Mouse (Mus musculus) CD4-positive, CD25-positive, alpha-beta regulatory T cell, adult 4 months (primary cell): Measurements from ENCODE around the gene Kbtbd7. TPM values are rescaled to one million over a fixed set of nuclear protein-coding genes. Genes with fewer than 3 reads are reported as not detected.
"Not testable (repeated sequence)": the region's sequence is repeated elsewhere in the genome, so short reads cannot be mapped to it uniquely, and the experiment has no call there.

Experiments used
- ATAC-seq: one replicate; pipeline ENCODE4 v1.8.0; 2017
- polyA plus RNA-seq, 2 experiments: library from polyadenylated mRNA; unstranded; fragments of 100-300 nt; shearing (Covaris generic); gene quantifications; one replicate each; pipeline ENCODE4 v1.2.1; 2017

The Kbtbd7 gene
- 1 to 10 TPM in 1 of 2 experiments, under 1 TPM in 1; 0.89 to 1.2 TPM for polyA plus RNA-seq

GRCm38 (mm10) chr14:79425979-79426729, at the start of gene Kbtbd7:
Gene Kbtbd7 (plus strand): TSS chr14:79426511.
- ATAC-seq, result peak; percentile 97

GRCm38 (mm10) chr14:79377041-79377440, 49.3 kb upstream of the Kbtbd7 start:
- ATAC-seq, result no peak

GRCm38 (mm10) chr14:79383120-79383519, 43.2 kb upstream of the Kbtbd7 start:
- no peak for ATAC-seq

GRCm38 (mm10) chr14:79388304-79388703, 38.0 kb upstream of the Kbtbd7 start:
- ATAC-seq, result no peak

- ATAC-seq, result no peak
Observed at GRCm38 (mm10) chr14:79389438-79390264, 36.7 kb upstream of the Kbtbd7 start.

GRCm38 (mm10) chr14:79390265-79390926, 35.9 kb upstream of the Kbtbd7 start, which contains the start of gene Naa16:
Gene Naa16 (minus strand): TSS chr14:79390778.
- ATAC-seq, result peak; percentile 75

GRCm38 (mm10) chr14:79393289-79393688, 33.0 kb upstream of the Kbtbd7 start:
- ATAC-seq, result peak; percentile 55

GRCm38 (mm10) chr14:79394564-79394963, 31.7 kb upstream of the Kbtbd7 start:
- peak; percentile 46 for ATAC-seq

- peak; percentile 77 for ATAC-seq
Observed at GRCm38 (mm10) chr14:79397321-79398122, 28.8 kb upstream of the Kbtbd7 start, which contains the start of gene Mtrf1. Gene Mtrf1 (plus strand): TSS chr14:79397772.

- no peak for ATAC-seq
Observed at GRCm38 (mm10) chr14:79407641-79408040, 18.7 kb upstream of the Kbtbd7 start.

- ATAC-seq, result no peak
Observed at GRCm38 (mm10) chr14:79409278-79409830, 17.0 kb upstream of the Kbtbd7 start.

- ATAC-seq, result no peak
Observed at GRCm38 (mm10) chr14:79410662-79411061, 15.6 kb upstream of the Kbtbd7 start.

GRCm38 (mm10) chr14:79413121-79413520, 13.2 kb upstream of the Kbtbd7 start:
- ATAC-seq, result no peak

- no peak for ATAC-seq
Observed at GRCm38 (mm10) chr14:79420083-79420685, 6.1 kb upstream of the Kbtbd7 start.

GRCm38 (mm10) chr14:79426730-79427365, 537 bp downstream of the Kbtbd7 start:
- not testable (repeated sequence) for ATAC-seq

GRCm38 (mm10) chr14:79434068-79434467, 7.8 kb downstream of the Kbtbd7 start:
- ATAC-seq, result no peak

- no peak for ATAC-seq
Observed at GRCm38 (mm10) chr14:79440655-79441054, 14.3 kb downstream of the Kbtbd7 start.

GRCm38 (mm10) chr14:79441441-79441840, 15.1 kb downstream of the Kbtbd7 start:
- ATAC-seq, result no peak

- ATAC-seq, result no peak
Observed at GRCm38 (mm10) chr14:79444601-79445000, 18.3 kb downstream of the Kbtbd7 start.

GRCm38 (mm10) chr14:79445055-79445620, 18.8 kb downstream of the Kbtbd7 start:
- no peak for ATAC-seq
